Mouse (Mus musculus) MEL (cell line): ENCODE results near the gene Gpr142. TPM values are rescaled to one million over a fixed set of nuclear protein-coding genes. Genes with fewer than 3 reads are reported as not detected.

Source experiments
- DNase-seq: peaks from one replicate; pipeline ENCODE4 v3.0.0; 2011; ENCODE audit warnings: low read depth, low spot score
- H3K27ac ChIP-seq: 2 replicates; pipeline ENCODE4 v1.5.1; 2012; ENCODE audit warnings: low read depth, mild to moderate bottlenecking, control low read depth, low read length, moderate library complexity; ENCODE audit not compliant: control insufficient read depth
- H3K27me3 ChIP-seq, 2 experiments: fragments of 150-350 bp in 1 of 2; sonication (generic) in 1 of 2; 2 replicates each; pipeline ENCODE4 v1.6.1; 2012; ENCODE audit warnings: low read length in 2 of 2, mild to moderate bottlenecking in 2 of 2, improper control_type of control experiment in 1 of 2, moderate library complexity in 1 of 2; ENCODE audit not compliant: insufficient read depth in 2 of 2, control insufficient read depth in 1 of 2
- H3K36me3 ChIP-seq, 2 experiments: 2 replicates each; pipeline ENCODE4 v1.6.1; 2012 to 2014; ENCODE audit warnings: low read length in 2 of 2, improper control_type of control experiment in 1 of 2, inconsistent platforms in 1 of 2, mild to moderate bottlenecking in 1 of 2; ENCODE audit not compliant: insufficient read depth in 2 of 2, control insufficient read depth in 1 of 2
- H3K4me1 ChIP-seq, 2 experiments: fragments of 150-350 bp in 1 of 2; sonication (generic) in 1 of 2; 2 replicates each; pipeline ENCODE4 v1.6.1; 2012; ENCODE audit warnings: low read length in 2 of 2, improper control_type of control experiment in 1 of 2, mild to moderate bottlenecking in 1 of 2; ENCODE audit not compliant: insufficient read depth in 2 of 2, control insufficient read depth in 1 of 2
- H3K4me3 ChIP-seq, 2 experiments: fragments of 150-350 bp in 1 of 2; sonication (generic) in 1 of 2; 2 replicates each; pipeline ENCODE4 v1.5.1; 2012; ENCODE audit warnings: low read depth in 2 of 2, low read length in 2 of 2, mild to moderate bottlenecking in 2 of 2, moderate library complexity in 2 of 2, control low read depth in 1 of 2, improper control_type of control experiment in 1 of 2; ENCODE audit not compliant: control insufficient read depth in 1 of 2, insufficient read depth in 1 of 2
- H3K79me2 ChIP-seq: 2 replicates; pipeline ENCODE4 v1.6.1; 2012; ENCODE audit warnings: mild to moderate bottlenecking, low read length, moderate library complexity; ENCODE audit not compliant: control insufficient read depth, poor library complexity, insufficient read depth
- H3K9ac ChIP-seq: 2 replicates; pipeline ENCODE4 v1.6.1; 2012; ENCODE audit warnings: low read depth, mild to moderate bottlenecking, control low read depth, low read length, moderate library complexity; ENCODE audit not compliant: control insufficient read depth, poor library complexity, severe bottlenecking
- H3K9me3 ChIP-seq: fragments of 150-350 bp; sonication (generic); replicated peaks from 2 replicates; pipeline ENCODE4 v1.6.1; 2012; ENCODE audit warnings: mild to moderate bottlenecking, low read length, improper control_type of control experiment, moderate library complexity; ENCODE audit not compliant: insufficient read depth
- CHD1 ChIP-seq: IDR thresholded peaks from 2 replicates; pipeline ENCODE4 v1.6.1; 2012; ENCODE audit warnings: low read depth, mild to moderate bottlenecking, inconsistent platforms, low read length, improper control_type of control experiment
- CTCF ChIP-seq, 3 experiments: IDR thresholded peaks in 2 of 3; conservative IDR thresholded peaks in 1 of 3; 2 replicates each; pipeline ENCODE4 v1.5.1; 2011 to 2012; ENCODE audit warnings: low read length in 3 of 3, low read depth in 2 of 3, mild to moderate bottlenecking in 2 of 3, improper control_type of control experiment in 1 of 3, inconsistent platforms in 1 of 3, mixed read lengths in 1 of 3, moderate library complexity in 1 of 3; ENCODE audit not compliant: control insufficient read depth in 1 of 3, insufficient read depth in 1 of 3, poor library complexity in 1 of 3, severe bottlenecking in 1 of 3
- E2F4 ChIP-seq: IDR thresholded peaks from 2 replicates; pipeline ENCODE4 v1.6.1; 2011; ENCODE audit warnings: low read depth, low read length, improper control_type of control experiment, borderline replicate concordance
- ELF1 ChIP-seq: IDR thresholded peaks from 2 replicates; pipeline ENCODE4 v1.6.1; 2014; ENCODE audit warnings: low read depth, mild to moderate bottlenecking, inconsistent platforms, low read length, improper control_type of control experiment, moderate library complexity
- EP300 ChIP-seq, 2 experiments: IDR thresholded peaks; 2 replicates each; pipeline ENCODE4 v1.6.1; 2011; ENCODE audit warnings: improper control_type of control experiment in 2 of 2, low read length in 2 of 2, low read depth in 1 of 2, mild to moderate bottlenecking in 1 of 2
- ETS1 ChIP-seq: IDR thresholded peaks from 2 replicates; pipeline ENCODE4 v1.6.1; 2012; ENCODE audit warnings: low read depth, mild to moderate bottlenecking, inconsistent platforms, low read length, improper control_type of control experiment, moderate library complexity
- GABPA ChIP-seq: IDR thresholded peaks from 2 replicates; pipeline ENCODE4 v1.6.1; 2012; ENCODE audit warnings: low read depth, mild to moderate bottlenecking, inconsistent platforms, low read length, improper control_type of control experiment, moderate library complexity
- GATA1 ChIP-seq: IDR thresholded peaks from 2 replicates; pipeline ENCODE4 v1.6.1; 2011; ENCODE audit warnings: low read depth, low read length, improper control_type of control experiment
- HCFC1 ChIP-seq: IDR thresholded peaks from 2 replicates; pipeline ENCODE4 v1.6.1; 2012; ENCODE audit warnings: low read depth, mild to moderate bottlenecking, inconsistent platforms, low read length, improper control_type of control experiment, moderate library complexity
- JUND ChIP-seq: IDR thresholded peaks from 2 replicates; pipeline ENCODE4 v1.6.1; 2011; ENCODE audit warnings: low read depth, mild to moderate bottlenecking, improper control_type of control experiment, low read length
- MAFK ChIP-seq: IDR thresholded peaks from 2 replicates; pipeline ENCODE4 v1.6.1; 2011; ENCODE audit warnings: low read depth, mild to moderate bottlenecking, low read length, improper control_type of control experiment, borderline replicate concordance
- MAX ChIP-seq: IDR thresholded peaks from 2 replicates; pipeline ENCODE4 v1.6.1; 2011; ENCODE audit warnings: low read length, improper control_type of control experiment
- MAZ ChIP-seq: IDR thresholded peaks from 2 replicates; pipeline ENCODE4 v1.6.1; 2012; ENCODE audit warnings: low read depth, mild to moderate bottlenecking, inconsistent platforms, low read length, improper control_type of control experiment
- MEF2A ChIP-seq: IDR thresholded peaks from 2 replicates; pipeline ENCODE4 v1.6.1; 2014; ENCODE audit warnings: low read depth, mild to moderate bottlenecking, inconsistent platforms, low read length, improper control_type of control experiment; ENCODE audit not compliant: poor library complexity, insufficient replicate concordance, severe bottlenecking; ENCODE audit errors: extremely low read depth
- MXI1 ChIP-seq: IDR thresholded peaks from 2 replicates; pipeline ENCODE4 v1.6.1; 2011; ENCODE audit warnings: mild to moderate bottlenecking, low read depth, low read length, improper control_type of control experiment
- MYC ChIP-seq: IDR thresholded peaks from 2 replicates; pipeline ENCODE4 v1.6.1; 2011; ENCODE audit warnings: low read depth, mild to moderate bottlenecking, low read length, improper control_type of control experiment, moderate library complexity
- NELFE ChIP-seq: IDR thresholded peaks from 2 replicates; pipeline ENCODE4 v1.6.1; 2011; ENCODE audit warnings: low read depth, low read length, improper control_type of control experiment
- NRF1 ChIP-seq: IDR thresholded peaks from 2 replicates; pipeline ENCODE4 v1.6.1; 2014; ENCODE audit warnings: low read depth, mild to moderate bottlenecking, inconsistent platforms, low read length, improper control_type of control experiment, moderate library complexity; ENCODE audit not compliant: poor library complexity, insufficient read depth, severe bottlenecking
- POLR2AphosphoS2 ChIP-seq: IDR thresholded peaks from 2 replicates; pipeline ENCODE4 v1.6.1; 2011; ENCODE audit warnings: low read length, improper control_type of control experiment
- RCOR1 ChIP-seq: IDR thresholded peaks from 2 replicates; pipeline ENCODE4 v1.6.1; 2012; ENCODE audit warnings: low read depth, mild to moderate bottlenecking, inconsistent platforms, low read length, improper control_type of control experiment
- SIN3A ChIP-seq: IDR thresholded peaks from 2 replicates; pipeline ENCODE4 v1.6.1; 2012; ENCODE audit warnings: low read length, improper control_type of control experiment, inconsistent platforms
- SMC3 ChIP-seq: IDR thresholded peaks from 2 replicates; pipeline ENCODE4 v1.6.1; 2011; ENCODE audit warnings: low read depth, low read length, improper control_type of control experiment
- TBP ChIP-seq: IDR thresholded peaks from 2 replicates; pipeline ENCODE4 v1.8.0; 2011; ENCODE audit warnings: low read depth, low read length, improper control_type of control experiment
- TCF12 ChIP-seq: IDR thresholded peaks from 2 replicates; pipeline ENCODE4 v1.6.1; 2014; ENCODE audit warnings: low read depth, mild to moderate bottlenecking, inconsistent platforms, low read length, improper control_type of control experiment, moderate library complexity
- UBTF ChIP-seq: IDR thresholded peaks from 2 replicates; pipeline ENCODE4 v1.6.1; 2012; ENCODE audit warnings: low read depth, mild to moderate bottlenecking, inconsistent platforms, low read length, improper control_type of control experiment, moderate library complexity, borderline replicate concordance; ENCODE audit not compliant: insufficient read depth
- USF1 ChIP-seq: IDR thresholded peaks from 2 replicates; pipeline ENCODE4 v1.6.1; 2014; ENCODE audit warnings: low read depth, mild to moderate bottlenecking, inconsistent platforms, low read length, improper control_type of control experiment, moderate library complexity
- ZC3H11A ChIP-seq: IDR thresholded peaks from 2 replicates; pipeline ENCODE4 v1.6.1; 2012; ENCODE audit warnings: low read depth, mild to moderate bottlenecking, inconsistent platforms, low read length, improper control_type of control experiment
- ZMIZ1 ChIP-seq: IDR thresholded peaks from 2 replicates; pipeline ENCODE4 v1.6.1; 2012; ENCODE audit warnings: low read depth, mild to moderate bottlenecking, inconsistent platforms, low read length, improper control_type of control experiment, moderate library complexity
- polyA plus RNA-seq, 2 experiments: library from polyadenylated mRNA; stranded (reverse) in 1 of 2; unstranded in 1 of 2; fragments of >175 nt in 1 of 2; fragments of >200 nt in 1 of 2; gene quantifications; 2 replicates each; pipeline versions ENCODE4 v1.2.1 to v1.2.4; 2012; ENCODE audit warnings: low replicate concordance in 2 of 2, low read depth in 1 of 2; ENCODE audit not compliant: insufficient read length in 2 of 2, insufficient read depth in 1 of 2, missing spikeins in 1 of 2
- total RNA-seq: library from RNA; depleted of rRNA; stranded (reverse); fragments of 300-350 nt; gene quantifications from 2 replicates; pipeline ENCODE4 v1.2.3, GENCODE M21; 2012

Gene Gpr142
- total and polyA plus RNA-seq, 3 experiments, result not detected

GRCm38 (mm10) chr11:114795848-114796322, 2.8 kb upstream of the Gpr142 start, which contains the start of gene Btbd17:
Gene Btbd17, minus strand, starts transcription at chr11:114795945.
- DNase-seq, result no peak
- no peaks in the 10 kb centered on the region for H3K4me1 ChIP-seq
- no peaks in the 10 kb centered on the region for H3K27me3 ChIP-seq
- H3K4me3 ChIP-seq, result no peak within 1 kb of the TSS
- TF ChIP-seq ETS1 (no peak), GABPA (no peak), HCFC1 (no peak), SIN3A (no peak), JUND (no peak), ELF1 (no peak), UBTF (no peak), TBP (no peak), GATA1 (no peak), SMC3 (no peak), MAZ (no peak), MAX (no peak), MXI1 (no peak), POLR2AphosphoS2 (no peak), NRF1 (no peak), ZC3H11A (no peak), NELFE (no peak), EP300 (IDR thresholded peaks at IDR 0.05; ENCODE audit: low read depth in 1 of 2, low read length in 2 of 2) (no peak)
- no peak within 1 kb of the TSS for H3K9ac ChIP-seq
- H3K9me3 ChIP-seq, result no peaks in the 10 kb centered on the region
- no peaks in the 10 kb centered on the region for H3K36me3 ChIP-seq
- H3K27ac ChIP-seq, result no peak within 1 kb of the TSS
- H3K79me2 ChIP-seq, result no peaks in the 10 kb centered on the region

GRCm38 (mm10) chr11:114797176-114797575, 1.5 kb upstream of the Gpr142 start:
- Histone ChIP-seq H3K79me2 (no peaks in the 10 kb centered on the region), H3K9me3 (no peaks in the 10 kb centered on the region; the same call in 1 of the 2 replicates), H3K4me3 (no peak overlapping the region), H3K27me3 (no peaks in the 10 kb centered on the region), H3K36me3 (no peaks in the 10 kb centered on the region), H3K4me1 (no peaks in the 10 kb centered on the region), H3K27ac (no peak overlapping the region), H3K9ac (no peak overlapping the region)
- no peak for DNase-seq
- no peak for TF ChIP-seq CHD1
- TF ChIP-seq MAFK, result no peak
- TF ChIP-seq USF1, result no peak
- no peak for TF ChIP-seq TBP
- no peak for TF ChIP-seq MAX
- TF ChIP-seq MEF2A, result no peak
- TF ChIP-seq RCOR1, result no peak
- no peak for TF ChIP-seq E2F4
- no peak for TF ChIP-seq ZC3H11A
- TF ChIP-seq MXI1, result no peak
- TF ChIP-seq TCF12, result no peak
- no peak for TF ChIP-seq SIN3A
- TF ChIP-seq MYC, result no peak
- no peak for TF ChIP-seq ZMIZ1
- no peak for TF ChIP-seq SMC3
- TF ChIP-seq CTCF (IDR thresholded peaks at IDR 0.05 in 2 of 3, conservative IDR thresholded peaks at IDR 0.05 in 1 of 3; ENCODE audit: control insufficient read depth in 1 of 3, insufficient read depth in 1 of 3, low read depth in 2 of 3, low read length in 3 of 3, poor library complexity in 1 of 3, severe bottlenecking in 1 of 3), result no peak
- TF ChIP-seq POLR2AphosphoS2, result no peak
